Mouse (Mus musculus): ENCODE data around the gene Prtn3. TPM values are rescaled to one million over a fixed set of nuclear protein-coding genes. Genes with fewer than 3 reads are reported as not detected.
A peak's percentile ranks its signal among the peaks of the same experiment; 100 is the strongest.

Prtn3 gene
- total RNA-seq, 2 experiments from 2014 or later: 0.47 TPM; not detected in 1

DNA sequence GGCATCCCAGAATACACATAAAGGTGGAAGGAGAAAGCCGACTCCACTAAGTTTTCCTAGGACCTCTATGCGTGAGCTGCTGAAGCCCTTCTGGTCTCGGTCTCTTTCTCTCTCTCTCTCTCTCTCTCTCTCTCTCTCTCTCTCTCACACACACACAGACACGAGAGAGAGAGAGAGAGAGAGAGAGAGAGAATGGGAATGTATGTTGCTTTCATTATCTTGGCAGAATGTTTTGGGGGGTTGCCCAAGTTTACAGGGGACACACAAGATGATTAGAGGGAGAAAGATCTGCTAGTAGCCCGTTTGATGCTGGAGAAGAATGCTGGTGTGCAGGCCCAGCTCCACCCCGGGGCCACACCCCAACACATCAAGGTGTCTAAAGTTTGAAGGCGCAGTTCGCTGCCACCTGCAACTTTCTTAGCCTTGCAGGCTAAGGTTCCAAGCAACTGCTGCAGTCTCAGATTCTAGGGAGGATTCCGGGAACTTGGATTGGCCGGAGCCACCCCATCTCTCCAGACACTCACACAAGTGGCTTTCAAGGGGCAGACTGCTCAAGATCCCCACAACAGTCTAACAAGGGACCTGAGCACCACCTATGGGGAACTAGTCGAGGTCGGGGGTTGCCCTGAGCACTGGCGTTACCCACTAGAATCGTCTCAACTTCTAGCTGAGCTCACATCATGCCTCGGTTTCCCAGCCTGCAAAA lies 51.7 kb downstream of the Prtn3 start:
- no peak for DNase-seq (ENCODE audit: low spot score in 2 of 2)

- DNase-seq (ENCODE audit: low spot score in 2 of 2): peak; percentile 62 to 86
Observed at GRCm38 (mm10) chr10:79926491-79927323, 52.4 kb downstream of the Prtn3 start, which contains the start of gene Arid3a. Arid3a (plus strand) TSS chr10:79927043.

- DNase-seq (ENCODE audit: low spot score in 2 of 2): peak in 1 of 2 experiments; percentile 52
Observed at GRCm38 (mm10) chr10:79927324-79928029, 53.2 kb downstream of the Prtn3 start.

DNA sequence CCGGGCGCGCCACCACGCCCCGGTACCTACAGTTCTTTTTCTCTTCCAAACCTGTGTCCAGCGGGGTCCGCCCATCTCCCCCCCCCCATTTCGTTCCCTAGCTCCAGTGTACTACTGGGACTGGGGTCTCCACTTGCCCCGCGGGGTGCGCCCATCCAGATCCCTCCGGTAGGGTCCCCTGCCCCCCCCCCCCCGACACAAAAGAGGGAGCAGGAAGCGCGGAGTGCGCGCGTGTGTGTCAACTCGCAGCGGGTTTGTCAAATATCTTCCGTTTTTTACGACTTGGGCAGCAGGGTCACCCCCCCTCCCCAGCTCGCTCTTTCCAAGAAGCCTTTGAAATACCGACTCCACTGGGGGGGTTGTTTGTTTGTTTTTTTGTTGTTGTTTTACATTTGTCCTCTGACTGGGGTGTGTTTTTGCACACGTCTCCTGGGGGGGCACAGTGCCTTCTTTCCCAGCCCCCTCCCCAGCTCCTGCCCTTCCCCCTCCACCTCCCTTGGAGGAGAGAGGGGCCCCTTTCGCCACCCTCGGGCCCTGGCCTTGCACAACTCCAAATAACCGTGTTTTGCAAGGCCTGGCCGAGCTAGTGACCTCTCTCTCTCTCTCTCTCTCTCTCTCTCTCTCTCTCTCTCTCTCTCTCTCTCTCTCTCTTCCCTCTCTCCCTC lies 53.9 kb downstream of the Prtn3 start:
- DNase-seq (ENCODE audit: low spot score in 2 of 2): no peak

DNA sequence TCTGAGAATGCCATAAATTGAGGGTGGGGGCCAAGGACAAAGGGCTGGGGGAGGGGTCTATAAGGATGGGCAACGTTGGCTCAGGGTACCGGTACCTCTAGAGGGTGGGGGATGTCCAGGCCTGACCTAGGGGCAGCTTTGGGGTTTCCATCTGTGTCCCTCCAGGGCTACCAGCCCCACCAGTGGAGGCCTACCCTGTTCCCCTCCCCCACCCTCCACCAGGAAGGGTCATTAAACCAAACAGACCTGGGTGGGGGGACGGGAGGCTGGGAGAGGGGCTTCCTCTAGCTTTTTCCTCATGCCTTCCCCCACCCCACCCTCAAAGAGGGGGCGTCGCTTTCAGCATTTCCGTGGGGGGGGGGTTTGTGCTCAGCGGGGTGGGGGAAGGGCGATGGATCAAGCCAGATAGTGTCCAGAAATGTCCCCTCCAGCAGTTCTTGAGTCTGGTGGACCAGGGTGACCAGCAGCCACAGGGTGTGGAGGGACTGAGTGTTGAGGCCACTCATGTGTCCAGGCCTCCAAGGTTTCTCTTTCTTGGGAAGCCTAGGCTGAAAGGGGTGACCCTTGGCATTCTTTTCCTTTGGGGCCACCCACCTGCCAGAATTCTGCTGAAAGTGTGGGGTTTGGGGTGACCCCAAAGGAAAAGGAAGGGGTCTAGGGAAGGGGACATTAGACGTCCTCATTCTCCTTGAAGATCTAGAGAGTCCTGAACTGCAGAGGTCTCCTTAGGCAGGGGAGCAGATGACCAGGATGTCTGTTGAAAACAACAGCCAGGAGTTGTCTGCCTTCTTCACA lies 54.8 kb downstream of the Prtn3 start:
- no peak for DNase-seq (ENCODE audit: low spot score in 2 of 2)

DNA sequence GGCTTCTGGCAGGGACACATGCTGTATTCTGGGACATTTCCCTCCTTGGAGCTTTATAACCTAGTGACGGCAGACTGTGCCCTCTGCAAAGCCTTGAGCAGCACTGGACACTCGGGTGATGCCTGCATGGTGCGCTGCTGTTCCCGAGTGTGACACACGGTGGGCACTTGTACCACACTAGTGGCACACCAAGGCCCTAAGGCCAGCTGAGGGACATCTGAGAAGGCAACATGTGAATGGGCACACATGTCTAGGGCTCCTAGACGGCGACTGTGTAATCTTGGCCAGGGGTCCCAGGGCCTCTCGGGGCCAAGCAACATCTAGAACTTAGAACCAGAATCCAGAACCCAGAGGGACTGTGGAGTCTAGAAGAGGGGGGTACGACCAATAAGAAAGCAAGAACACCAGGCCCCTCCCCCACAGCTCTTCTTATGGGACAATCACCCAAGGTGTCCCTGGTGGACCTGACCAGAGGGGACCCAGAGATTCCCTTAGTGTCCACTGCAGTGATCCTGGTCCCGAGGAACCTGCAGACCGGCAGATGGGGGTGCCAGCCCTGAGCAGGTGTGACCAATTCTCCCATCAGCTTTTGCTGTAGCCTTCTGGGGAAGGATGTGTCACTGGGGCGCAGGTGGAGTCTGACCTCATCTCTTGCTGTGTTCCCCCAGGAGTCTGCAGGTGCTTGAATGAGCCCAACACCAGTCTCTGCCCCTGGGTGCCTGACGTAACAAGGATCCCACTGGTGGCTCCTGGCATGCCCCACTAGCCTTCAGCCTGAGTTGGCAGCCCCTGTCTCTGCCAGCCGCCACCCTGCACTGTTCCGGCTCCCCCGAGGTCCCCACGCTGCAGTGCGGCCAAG lies 55.9 kb downstream of the Prtn3 start:
- no peak for DNase-seq (ENCODE audit: low spot score in 2 of 2)

- DNase-seq (ENCODE audit: low spot score in 2 of 2): no peak
Observed at GRCm38 (mm10) chr10:79930826-79931186, 56.5 kb downstream of the Prtn3 start.

DNA sequence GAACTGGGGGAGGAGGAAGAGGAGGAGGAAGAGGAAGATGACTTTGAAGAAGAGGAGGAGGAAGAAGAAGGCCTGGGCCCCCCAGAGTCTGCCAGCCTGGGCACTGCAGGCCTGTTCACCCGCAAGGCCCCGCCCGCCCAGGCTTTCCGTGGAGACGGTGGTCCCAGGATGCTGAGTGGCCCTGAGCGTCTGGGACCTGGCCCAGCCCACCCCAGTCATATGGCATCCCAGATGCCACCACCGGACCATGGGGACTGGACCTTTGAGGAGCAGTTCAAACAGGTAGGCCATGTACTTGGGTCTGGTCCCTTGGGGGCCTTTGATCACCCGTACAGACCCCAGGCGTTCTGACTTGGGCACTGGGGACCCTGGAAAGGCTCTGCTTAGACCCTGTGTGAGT lies 57.5 kb downstream of the Prtn3 start:
- no peak for DNase-seq (ENCODE audit: low spot score in 2 of 2)

DNA sequence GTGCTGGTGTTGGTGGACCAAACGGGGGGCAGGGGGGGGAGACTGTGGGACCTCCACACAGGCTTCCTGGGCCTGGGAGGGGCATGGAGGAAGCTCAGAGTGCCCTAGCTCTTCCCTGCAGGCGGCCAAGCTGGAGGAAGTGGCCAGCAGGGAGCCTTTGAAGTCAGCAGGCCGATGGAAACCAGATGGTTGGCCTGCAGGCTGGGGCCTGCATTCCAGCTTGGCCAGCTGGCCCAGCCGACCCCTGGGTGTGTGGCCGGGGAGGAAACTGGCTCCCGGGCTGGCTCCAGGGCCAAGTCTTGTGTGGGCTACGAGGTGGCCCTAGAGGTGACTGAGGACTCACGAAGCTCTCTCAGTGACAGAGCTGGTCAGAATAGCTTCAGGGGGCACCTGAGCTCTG lies 58.5 kb downstream of the Prtn3 start:
- DNase-seq (ENCODE audit: low spot score in 2 of 2): peak; percentile 76 to 87

Small RNAs within 50 kb of the gene (microRNA-seq; reads per million reads assigned to microRNA genes)
- gene Mir6910: not detected

Other genes starting within 250 kb of the Prtn3 start
- 1 to 10 TPM; 5.8 to 5.9 TPM for gene Shc2, start 236.6 kb upstream of the Prtn3 start, total RNA-seq (2021)
- gene Odf3l2, start 228.7 kb upstream of the Prtn3 start, total RNA-seq (2021): not detected
- gene Madcam1, start 209.9 kb upstream of the Prtn3 start, total RNA-seq (2021): under 1 TPM in 1 of 2 experiments, not detected in 1; 0.39 TPM
- 10 to 100 TPM; 21.2 to 21.6 TPM for gene Tpgs1, start 205.1 kb upstream of the Prtn3 start, total RNA-seq (2021)
- gene Cdc34, start 192.3 kb upstream of the Prtn3 start, total RNA-seq (2021): 100 to 1,000 TPM; 307 to 315 TPM
- gene Gzmm, start 185.5 kb upstream of the Prtn3 start, total RNA-seq (2021): 1 to 10 TPM; 2.5 to 3.8 TPM
- gene Bsg, start 170.0 kb upstream of the Prtn3 start, total RNA-seq (2021): 100 to 1,000 TPM; 390 to 392 TPM
- under 1 TPM; 0.96 TPM for gene Hcn2, start 157.8 kb upstream of the Prtn3 start, total RNA-seq (2021)
- gene Polrmt, start 127.9 kb upstream of the Prtn3 start, total RNA-seq (2021): 10 to 100 TPM; 25.5 to 27.8 TPM
- not detected for gene Fgf22, start 119.4 kb upstream of the Prtn3 start, total RNA-seq (2021)
- 10 to 100 TPM; 45.0 to 52.5 TPM for gene Rnf126, start 107.5 kb upstream of the Prtn3 start, total RNA-seq (2021)
- gene Fstl3, start 97.2 kb upstream of the Prtn3 start, total RNA-seq (2021): 1 to 10 TPM; 1.1 to 2.1 TPM
- not detected for gene Prss57, start 83.5 kb upstream of the Prtn3 start, total RNA-seq (2021)
- 10 to 100 TPM; 42.1 to 50.8 TPM for gene Palm, start 80.9 kb upstream of the Prtn3 start, total RNA-seq (2021)
- under 1 TPM in 1 of 2 experiments, not detected in 1; 0.42 TPM for gene Misp, start 53.5 kb upstream of the Prtn3 start, total RNA-seq (2021)
- gene Ptbp1, start 20.0 kb upstream of the Prtn3 start, total RNA-seq (2021): 100 to 1,000 TPM; 167 to 170 TPM
- 1 to 10 TPM; 1.2 to 1.3 TPM for gene Plppr3, start 158 bp downstream of the Prtn3 start, total RNA-seq (2021)
- under 1 TPM in 1 of 2 experiments, not detected in 1; 0.29 TPM for gene Elane, start 11.8 kb downstream of the Prtn3 start, total RNA-seq (2021)
- 100 to 1,000 TPM in 1 of 2 experiments, 10 to 100 TPM in 1; 85.8 to 154 TPM for gene Cfd, start 16.4 kb downstream of the Prtn3 start, total RNA-seq (2021)
- 10 to 100 TPM; 39.4 to 41.1 TPM for gene Med16, start 34.4 kb downstream of the Prtn3 start, total RNA-seq (2021)
- gene Gm26602, start 36.4 kb downstream of the Prtn3 start, total RNA-seq (2021): not detected
- gene Kiss1r, start 42.5 kb downstream of the Prtn3 start, total RNA-seq (2021): under 1 TPM; 0.41 to 0.56 TPM
- 100 to 1,000 TPM in 1 of 2 experiments, 10 to 100 TPM in 1; 97.9 to 102 TPM for gene R3hdm4, start 46.7 kb downstream of the Prtn3 start, total RNA-seq (2021)
- 1 to 10 TPM; 4.5 to 4.9 TPM for gene Arid3a, start 52.6 kb downstream of the Prtn3 start, total RNA-seq (2021)
- 10 to 100 TPM; 27.7 to 28.3 TPM for gene Wdr18, start 85.7 kb downstream of the Prtn3 start, total RNA-seq (2021)
- under 1 TPM; 0.10 to 0.27 TPM for gene Grin3b, start 96.2 kb downstream of the Prtn3 start, total RNA-seq (2021)
- gene Tmem259, start 109.9 kb downstream of the Prtn3 start, total RNA-seq (2021): 100 to 1,000 TPM; 109 to 119 TPM
- gene Cnn2, start 114.1 kb downstream of the Prtn3 start, total RNA-seq (2021): 10 to 100 TPM; 51.0 to 55.0 TPM
- gene Abca7, start 122.0 kb downstream of the Prtn3 start, total RNA-seq (2021): 1 to 10 TPM; 4.8 to 4.9 TPM
- gene Arhgap45, start 142.2 kb downstream of the Prtn3 start, total RNA-seq (2021): 1 to 10 TPM; 4.0 to 4.7 TPM
- 10 to 100 TPM; 77.3 to 77.7 TPM for gene Polr2e, start 165.3 kb downstream of the Prtn3 start, total RNA-seq (2021)
- gene Gpx4, start 172.7 kb downstream of the Prtn3 start, total RNA-seq (2021): 100 to 1,000 TPM; 339 to 434 TPM
- 10 to 100 TPM; 13.0 to 13.6 TPM for gene Sbno2, start 231.1 kb downstream of the Prtn3 start, total RNA-seq (2021)
- gene Stk11, start 241.3 kb downstream of the Prtn3 start, total RNA-seq (2021): 100 to 1,000 TPM; 116 to 125 TPM